Mouse (Mus musculus): ENCODE data around the gene Itprid2. TPM values are rescaled to one million over a fixed set of nuclear protein-coding genes. Genes with fewer than 3 reads are reported as not detected.

Gene Itprid2
- polyA plus RNA-seq, 1 experiment from 2014 or later = 9.1 TPM

DNA sequence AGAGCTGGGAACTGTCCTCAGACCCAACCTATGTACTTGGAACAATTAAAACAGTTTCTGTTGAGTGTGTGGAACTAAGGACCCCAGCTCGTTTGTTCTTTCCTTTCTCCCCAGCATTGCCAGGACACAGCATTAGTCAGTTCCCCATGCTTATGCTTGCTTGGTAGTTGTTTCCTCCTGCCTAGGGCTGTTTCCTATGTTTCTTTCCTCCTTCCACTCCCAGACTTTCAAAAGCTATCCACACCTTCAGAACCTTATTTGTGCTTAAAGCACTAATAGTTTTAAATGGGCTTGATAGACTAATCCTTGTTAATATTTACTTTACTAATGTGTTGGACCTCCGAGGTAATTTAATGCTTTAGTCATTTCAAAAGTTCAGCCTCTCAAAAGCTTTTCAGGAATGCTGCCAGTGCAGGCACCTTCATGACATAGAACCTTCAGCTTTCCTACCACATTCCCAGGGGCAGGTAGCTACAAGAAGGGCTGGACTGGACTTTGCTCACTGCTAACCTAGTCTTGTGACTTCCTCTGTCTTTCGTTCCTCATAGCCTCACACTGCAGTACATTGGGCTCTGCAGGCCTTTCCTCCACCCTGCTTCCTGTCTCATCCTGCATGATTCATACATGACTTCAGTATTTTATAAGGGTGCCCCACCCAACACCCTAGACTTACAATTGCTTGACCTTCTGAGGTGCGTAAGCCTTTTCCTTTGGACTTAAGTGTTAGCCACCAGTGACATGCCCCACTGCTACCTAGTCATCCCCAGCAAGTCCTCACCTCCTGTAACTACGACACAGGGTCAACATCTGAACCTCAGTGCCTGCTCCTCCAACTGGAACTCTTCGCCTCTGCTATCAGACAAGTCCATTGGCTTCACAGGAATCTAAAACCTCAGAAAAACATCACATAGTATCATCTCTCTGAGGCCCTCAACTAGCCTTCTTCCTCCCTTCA lies 16.3 kb upstream of the Itprid2 start:
- Histone ChIP-seq H3K27me3 (no peaks in the 10 kb centered on the region), H3K27ac (no peak overlapping the region), H3K9me3 (no peaks in the 10 kb centered on the region), H3K36me3 (no peaks in the 10 kb centered on the region), H3K9ac (no peak overlapping the region), H3K4me2 (replicated peaks) (no peak overlapping the region), H3K4me1 (no peaks in the 10 kb centered on the region), H3K4me3 (no peak overlapping the region)
- 73% methylated on average over 6 of the region's 6 CpGs for WGBS
- ATAC-seq (ENCODE audit: low FRiP score, low read depth) = no peak

GRCm38 (mm10) chr2:79623256-79623655 lies 11.9 kb upstream of the Itprid2 start:
- no peaks in the 10 kb centered on the region for H3K27me3 ChIP-seq
- no peak for ATAC-seq (ENCODE audit: low FRiP score, low read depth)
- H3K9ac ChIP-seq = no peak overlapping the region
- no peak overlapping the region for H3K4me2 ChIP-seq (replicated peaks)
- no peak overlapping the region for H3K27ac ChIP-seq
- no peaks in the 10 kb centered on the region for H3K4me1 ChIP-seq
- H3K4me3 ChIP-seq = no peak overlapping the region
- 86% methylated on average over 4 of the region's 4 CpGs for WGBS
- H3K36me3 ChIP-seq = no peaks in the 10 kb centered on the region
- no peaks in the 10 kb centered on the region for H3K9me3 ChIP-seq

DNA sequence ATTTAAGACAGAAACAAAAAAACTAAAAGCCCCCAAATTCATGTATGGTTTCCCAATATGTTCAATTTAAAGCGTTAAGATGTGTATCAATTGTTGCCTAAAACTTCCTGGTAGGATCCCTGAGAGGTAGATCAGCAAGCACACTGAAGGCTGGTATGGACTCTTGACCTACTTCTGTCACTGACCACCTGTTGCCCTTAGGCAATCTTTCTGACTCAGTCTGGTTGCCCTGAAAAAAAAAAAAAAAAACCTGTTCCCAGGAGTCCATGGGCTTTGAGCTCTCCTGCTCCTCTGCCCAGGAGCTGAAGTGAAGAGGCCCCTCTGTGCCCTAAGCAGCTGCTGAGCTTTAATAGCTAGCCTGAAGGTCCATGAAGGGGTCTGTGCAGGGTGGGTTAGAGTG lies 7.5 kb upstream of the Itprid2 start:
- Histone ChIP-seq H3K27ac (no peak overlapping the region), H3K4me2 (replicated peaks) (no peak overlapping the region), H3K9me3 (no peaks in the 10 kb centered on the region), H3K4me3 (no peak overlapping the region), H3K4me1 (no peaks in the 10 kb centered on the region), H3K27me3 (no peaks in the 10 kb centered on the region), H3K9ac (no peak overlapping the region), H3K36me3 (no peaks in the 10 kb centered on the region)
- WGBS = 82% methylated on average over 1 of the region's 1 CpGs
- no peak for ATAC-seq (ENCODE audit: low FRiP score, low read depth)

GRCm38 (mm10) chr2:79630231-79630630 lies 4.9 kb upstream of the Itprid2 start:
- Histone ChIP-seq H3K27me3 (no peaks in the 10 kb centered on the region), H3K9me3 (no peaks in the 10 kb centered on the region), H3K4me2 (replicated peaks) (no peak overlapping the region), H3K27ac (no peak overlapping the region), H3K4me1 (no peaks in the 10 kb centered on the region), H3K36me3 (no peaks in the 10 kb centered on the region), H3K9ac (no peak overlapping the region), H3K4me3 (no peak overlapping the region)
- whole genome bisulfite sequencing = 61% methylated on average over 2 of the region's 2 CpGs
- ATAC-seq (ENCODE audit: low FRiP score, low read depth) = no peak

GRCm38 (mm10) chr2:79635426-79636291 lies 507 bp downstream of the Itprid2 start:
- peak overlapping the region; percentile 79 for H3K27ac ChIP-seq
- no peaks in the 10 kb centered on the region for H3K9me3 ChIP-seq
- H3K4me2 ChIP-seq (replicated peaks) = peak overlapping the region; percentile 85
- WGBS = under 1% methylated on average over 77 of the region's 83 CpGs
- H3K9ac ChIP-seq = peak overlapping the region; percentile 88
- H3K27me3 ChIP-seq = no peaks in the 10 kb centered on the region
- peak overlapping the region; percentile 85 for H3K4me3 ChIP-seq
- H3K4me1 ChIP-seq = peaks cover 21% of the 10 kb centered on the region
- ATAC-seq (ENCODE audit: low FRiP score, low read depth) = peak; percentile 88
- peaks cover 7% of the 10 kb centered on the region; the same call in 1 of the 2 replicates for H3K36me3 ChIP-seq

- H3K9ac ChIP-seq = no peak overlapping the region
These were observed 3.8 kb downstream of the Itprid2 start for GRCm38 (mm10) chr2:79638924-79639323.

GRCm38 (mm10) chr2:79646237-79646688 lies 11.1 kb downstream of the Itprid2 start:
- Histone ChIP-seq H3K4me3 (no peak overlapping the region), H3K36me3 (peaks cover 41% of the 10 kb centered on the region), H3K27ac (no peak overlapping the region), H3K27me3 (no peaks in the 10 kb centered on the region), H3K9ac (no peak overlapping the region), H3K4me1 (no peaks in the 10 kb centered on the region), H3K4me2 (replicated peaks) (no peak overlapping the region), H3K9me3 (no peaks in the 10 kb centered on the region)
- ATAC-seq (ENCODE audit: low FRiP score, low read depth) = no peak
- WGBS = 55% methylated on average over 4 of the region's 4 CpGs

More at GRCm38 (mm10) chr2:79638924-79639323, 3.8 kb downstream of the Itprid2 start:
- H3K4me2 ChIP-seq (replicated peaks) = peak overlapping the region; percentile 45
- H3K27me3 ChIP-seq = no peaks in the 10 kb centered on the region
- peaks cover 27% of the 10 kb centered on the region for H3K36me3 ChIP-seq
- no peaks in the 10 kb centered on the region for H3K9me3 ChIP-seq
- WGBS = 71% methylated on average over 4 of the region's 4 CpGs
- no peak overlapping the region for H3K27ac ChIP-seq
- peak overlapping the region; percentile 20 for H3K4me3 ChIP-seq
- H3K4me1 ChIP-seq = peaks cover 21% of the 10 kb centered on the region
- no peak for ATAC-seq (ENCODE audit: low FRiP score, low read depth)

GRCm38 (mm10) chr2:79647094-79647493 lies 11.9 kb downstream of the Itprid2 start:
- Histone ChIP-seq H3K36me3 (peaks cover 39% of the 10 kb centered on the region), H3K4me3 (no peak overlapping the region), H3K9me3 (no peaks in the 10 kb centered on the region), H3K4me1 (no peaks in the 10 kb centered on the region), H3K27me3 (no peaks in the 10 kb centered on the region), H3K27ac (no peak overlapping the region), H3K9ac (no peak overlapping the region), H3K4me2 (replicated peaks) (no peak overlapping the region)
- ATAC-seq (ENCODE audit: low FRiP score, low read depth) = no peak
- WGBS = 58% methylated on average over 4 of the region's 4 CpGs

- 48% methylated on average over 2 of the region's 2 CpGs for WGBS
- no peaks in the 10 kb centered on the region for H3K27me3 ChIP-seq
- H3K4me3 ChIP-seq = no peak overlapping the region
- no peaks in the 10 kb centered on the region for H3K9me3 ChIP-seq
- H3K9ac ChIP-seq = no peak overlapping the region
- peaks cover 39% of the 10 kb centered on the region for H3K36me3 ChIP-seq
- H3K4me2 ChIP-seq (replicated peaks) = no peak overlapping the region
- no peaks in the 10 kb centered on the region for H3K4me1 ChIP-seq
- H3K27ac ChIP-seq = no peak overlapping the region
- no peak for ATAC-seq (ENCODE audit: low FRiP score, low read depth)
These were observed 12.6 kb downstream of the Itprid2 start for GRCm38 (mm10) chr2:79647728-79648127.

DNA sequence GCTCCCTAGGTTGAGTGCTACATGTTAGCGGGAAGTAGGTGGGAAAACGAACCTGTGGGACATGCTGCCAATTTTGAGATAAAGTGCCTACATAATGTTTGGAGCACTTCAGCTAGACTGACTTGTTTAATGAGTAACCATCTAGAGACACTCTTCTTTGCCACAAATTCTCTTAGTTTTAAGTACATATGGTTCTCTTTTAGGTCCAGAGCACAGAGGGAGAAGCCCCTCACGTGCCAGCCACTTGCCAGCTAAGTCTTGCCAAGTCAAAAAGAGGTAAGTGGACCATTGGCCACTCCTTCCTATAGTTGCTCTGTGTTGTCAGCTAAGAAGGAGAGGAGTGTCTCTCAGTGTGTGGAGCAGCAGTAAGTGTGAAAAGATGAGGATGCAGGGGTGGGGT lies 16.0 kb downstream of the Itprid2 start:
- Histone ChIP-seq H3K4me2 (replicated peaks) (no peak overlapping the region), H3K27me3 (no peaks in the 10 kb centered on the region), H3K9ac (no peak overlapping the region), H3K4me3 (no peak overlapping the region), H3K9me3 (no peaks in the 10 kb centered on the region), H3K4me1 (no peaks in the 10 kb centered on the region), H3K27ac (no peak overlapping the region), H3K36me3 (peaks cover 26% of the 10 kb centered on the region)
- WGBS = 84% methylated on average over 3 of the region's 3 CpGs
- no peak for ATAC-seq (ENCODE audit: low FRiP score, low read depth)

- 81% methylated on average over 3 of the region's 3 CpGs for WGBS
- no peaks in the 10 kb centered on the region for H3K4me1 ChIP-seq
These were observed 16.5 kb downstream of the Itprid2 start for GRCm38 (mm10) chr2:79651701-79652100.

DNA sequence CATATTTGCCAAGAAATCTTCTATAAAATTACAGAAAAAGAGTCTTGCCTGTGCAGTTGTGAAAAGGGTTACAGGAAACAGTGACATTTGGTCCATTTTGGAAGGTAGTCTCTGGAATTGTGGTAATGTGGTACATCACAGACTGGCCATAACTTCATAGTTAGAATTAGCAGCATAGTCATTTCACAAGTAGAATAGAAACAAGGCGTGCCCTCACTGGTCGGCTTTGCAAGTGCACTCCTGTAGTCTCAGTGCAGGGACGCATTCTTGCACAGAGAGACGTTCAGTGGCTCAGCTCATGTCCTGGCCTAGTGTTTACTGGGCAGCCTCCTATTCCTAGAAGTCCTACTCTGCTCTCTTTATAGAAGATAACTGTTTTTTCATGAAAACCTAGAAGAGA lies 17.4 kb downstream of the Itprid2 start:
- H3K4me2 ChIP-seq (replicated peaks) = no peak overlapping the region
- H3K36me3 ChIP-seq = peaks cover 32% of the 10 kb centered on the region
- ATAC-seq (ENCODE audit: low FRiP score, low read depth) = no peak
- no peak overlapping the region for H3K9ac ChIP-seq
- H3K27ac ChIP-seq = no peak overlapping the region
- no peak overlapping the region for H3K4me3 ChIP-seq
- no peaks in the 10 kb centered on the region for H3K27me3 ChIP-seq
- 86% methylated on average over 4 of the region's 4 CpGs for WGBS
- H3K4me1 ChIP-seq = no peaks in the 10 kb centered on the region
- H3K9me3 ChIP-seq = no peaks in the 10 kb centered on the region

More at GRCm38 (mm10) chr2:79651701-79652100, 16.5 kb downstream of the Itprid2 start:
- Histone ChIP-seq H3K36me3 (peaks cover 28% of the 10 kb centered on the region), H3K27me3 (no peaks in the 10 kb centered on the region), H3K4me2 (replicated peaks) (no peak overlapping the region), H3K27ac (no peak overlapping the region), H3K4me3 (no peak overlapping the region), H3K9ac (no peak overlapping the region), H3K9me3 (no peaks in the 10 kb centered on the region)
- no peak for ATAC-seq (ENCODE audit: low FRiP score, low read depth)

All from limb, embryonic 13.5 days (tissue).